Mouse (Mus musculus) adrenal gland, postnatal 10 days (tissue): ENCODE results near the gene H6pd. TPM values are rescaled to one million over a fixed set of nuclear protein-coding genes. Genes with fewer than 3 reads are reported as not detected.
"Not testable (repeated sequence)": the region's sequence is repeated elsewhere in the genome, so short reads cannot be mapped to it uniquely, and the experiment has no call there.

Experiments
- DNase-seq: peaks from one replicate; pipeline ENCODE4 v3.0.0; 2021; ENCODE audit warnings: mixed read lengths
- long read RNA-seq, 2 experiments: library from polyadenylated mRNA; stranded (forward); transcript quantifications; one replicate each; pipeline ENCODE4 v2.0.0; 2021
- total RNA-seq, 2 experiments: library from RNA; stranded (reverse); gene quantifications; 2 replicates each; pipeline ENCODE4 v1.2.3; 2021

Gene H6pd
- total RNA-seq: 100 to 1,000 TPM; 102 to 133 TPM
- long read RNA-seq, experiment 1, full-length matches to known transcripts: 9 of 57 reads
- long read RNA-seq, experiment 1, partial matches to known transcripts: 5 of 57 reads
- long read RNA-seq, experiment 1, other reads (novel, unspliced or antisense): 43 of 57 reads
- long read RNA-seq, experiment 2, full-length matches to known transcripts: 29 of 54 reads
- long read RNA-seq, experiment 2, partial matches to known transcripts: 2 of 54 reads
- long read RNA-seq, experiment 2, other reads (novel, unspliced or antisense): 23 of 54 reads

DNA sequence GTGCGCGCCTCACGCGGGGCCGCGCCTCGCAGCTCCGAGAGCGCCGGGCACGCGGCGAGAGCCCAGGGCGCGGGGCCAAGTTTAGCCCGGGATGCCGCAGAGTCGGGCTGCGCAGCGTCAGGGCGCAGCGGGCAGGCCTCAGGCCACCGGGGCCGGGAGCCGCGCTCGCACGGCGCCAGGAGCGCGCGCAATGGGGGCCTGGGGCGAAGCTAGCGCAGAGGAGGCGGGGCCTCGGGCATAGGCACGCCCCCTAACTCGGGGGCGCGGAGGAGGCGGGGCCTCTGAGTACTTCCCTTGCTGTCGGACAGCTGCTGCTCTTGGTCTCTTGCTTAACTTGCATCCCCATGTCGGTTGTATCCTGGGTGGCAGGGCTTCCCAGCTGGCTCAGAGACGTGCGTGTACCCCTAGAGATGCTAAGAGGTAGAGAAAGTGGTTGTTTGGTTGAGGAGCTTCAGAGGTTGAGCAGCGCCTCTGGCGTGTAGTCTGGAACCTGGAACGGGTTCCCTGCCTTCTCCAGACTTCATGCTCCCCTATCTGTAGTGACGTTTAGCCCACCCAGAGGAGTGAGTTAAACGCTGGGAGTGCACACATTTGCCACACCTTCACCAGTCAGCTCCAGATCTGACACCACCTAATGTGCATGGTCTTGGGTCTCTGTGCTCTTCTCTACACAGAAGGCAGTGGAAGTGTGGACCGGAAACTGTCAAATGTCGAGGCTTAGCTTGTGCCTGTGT, at the start of gene H6pd:
Gene H6pd (minus strand): TSS at position 171 of the 734 bp plus-strand sequence.
- peak; percentile 96 for DNase-seq

DNA sequence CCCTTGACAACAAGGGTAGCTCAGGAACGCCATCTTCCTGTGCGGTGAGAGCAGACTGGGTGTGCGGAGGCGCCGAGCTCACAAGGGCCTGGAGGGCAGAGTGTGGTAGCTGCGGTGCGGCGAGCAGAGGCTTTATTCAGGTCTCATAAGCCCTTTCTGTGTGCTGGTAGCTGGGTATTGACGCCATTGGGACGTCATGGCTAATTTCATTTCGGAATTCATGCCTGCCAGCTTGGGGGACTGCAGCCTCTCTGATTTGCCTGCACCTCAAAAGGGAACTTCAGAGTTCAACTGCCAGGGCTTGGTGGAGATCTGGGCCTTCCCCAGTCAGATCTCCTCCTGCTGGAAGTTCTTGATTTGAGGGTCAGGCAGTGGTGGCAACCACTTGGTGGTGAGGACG, 48.9 kb upstream of the H6pd start:
- no peak for DNase-seq

DNA sequence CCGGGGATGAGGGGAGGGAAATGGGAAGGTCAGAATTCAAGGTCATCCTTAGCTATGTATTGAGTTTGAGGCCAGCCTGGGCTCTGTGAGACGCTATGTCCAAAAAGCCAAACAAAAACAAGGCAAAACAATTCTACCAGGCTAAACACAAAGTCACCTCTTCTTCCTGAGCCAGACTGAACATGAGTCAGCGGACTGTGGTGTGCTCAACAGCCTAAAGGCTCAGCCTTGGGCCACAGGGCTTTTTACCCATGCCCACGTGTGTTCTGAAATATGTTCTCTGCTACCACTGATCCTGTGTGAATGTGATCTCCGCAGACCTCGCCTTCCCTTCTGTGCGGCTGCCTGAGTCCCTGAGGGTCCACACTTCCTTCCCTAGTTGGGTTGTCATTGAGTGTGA, 47.3 kb upstream of the H6pd start:
- no peak for DNase-seq

DNA sequence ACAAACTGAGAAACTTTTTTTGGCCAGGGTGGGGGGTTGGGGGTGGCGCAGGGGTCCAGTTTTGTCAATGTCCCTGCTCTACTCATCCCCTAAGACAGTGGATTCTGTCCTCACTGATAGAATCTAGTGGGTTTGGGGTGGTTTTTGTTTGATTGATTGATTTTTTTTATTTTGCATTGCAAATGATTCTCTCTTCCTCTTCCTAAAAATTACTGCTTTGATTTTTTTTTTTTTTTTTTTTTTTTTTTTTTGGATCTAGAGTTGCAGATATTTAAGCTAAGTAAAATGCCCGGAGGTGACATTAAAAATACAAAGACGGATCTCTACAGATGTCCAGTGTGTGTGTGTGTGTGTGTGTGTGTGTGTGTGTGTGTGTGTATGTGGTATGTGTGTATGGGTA, 43.6 kb upstream of the H6pd start:
- no peak for DNase-seq

DNA sequence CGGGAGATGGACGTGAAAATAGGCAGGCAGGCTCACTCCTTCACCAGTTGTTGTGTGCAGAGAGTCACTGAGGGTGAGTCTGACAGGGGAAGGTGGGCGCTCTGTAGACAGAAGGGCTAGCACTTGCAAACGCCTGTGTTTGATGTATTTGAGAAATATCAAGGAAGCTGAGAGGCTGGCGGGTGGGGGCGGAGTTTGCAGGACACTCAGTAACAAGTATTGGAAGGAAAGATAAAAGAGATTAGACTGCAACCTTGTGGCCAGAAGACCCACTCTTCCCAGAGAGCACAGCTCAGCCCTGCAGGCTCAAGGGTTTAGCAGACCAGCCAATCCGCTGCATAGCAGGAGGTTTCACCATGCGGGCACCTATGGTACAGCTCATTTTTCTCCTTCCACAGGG, 42.7 kb upstream of the H6pd start:
- DNase-seq: no peak

DNA sequence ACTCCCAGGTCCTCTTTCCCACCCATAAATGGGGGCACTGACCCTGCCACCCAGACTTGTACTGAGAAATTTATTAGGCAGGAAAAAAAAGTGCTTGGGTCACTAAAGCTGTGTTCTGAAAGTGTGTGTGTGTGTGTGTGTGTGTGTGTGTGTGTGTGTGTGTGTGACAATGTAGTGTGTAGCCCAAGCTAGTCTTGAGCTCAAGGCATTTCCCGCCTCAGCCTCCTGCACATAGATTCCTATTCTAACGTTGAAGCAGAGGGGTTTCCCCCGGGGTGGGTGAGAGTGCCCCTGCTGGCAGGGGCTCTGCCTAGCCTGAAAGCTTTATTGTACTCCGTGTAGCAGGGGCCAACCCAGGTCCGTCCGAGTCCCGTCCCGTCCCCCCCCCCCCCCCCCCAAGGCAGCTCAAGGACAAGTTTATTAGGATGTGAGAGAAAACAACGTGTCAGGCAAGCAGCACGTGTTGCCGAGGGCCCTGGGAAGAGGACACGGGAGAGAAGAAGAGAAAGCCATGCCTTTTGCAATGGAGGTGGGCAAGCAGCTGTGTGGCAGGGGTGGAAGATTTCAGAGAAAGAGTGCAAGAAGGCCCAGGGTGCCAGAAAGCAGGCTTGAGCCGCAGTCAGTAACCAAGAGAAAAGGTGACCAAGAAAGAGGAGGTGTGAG, 40.9 kb upstream of the H6pd start:
- DNase-seq: no peak

DNA sequence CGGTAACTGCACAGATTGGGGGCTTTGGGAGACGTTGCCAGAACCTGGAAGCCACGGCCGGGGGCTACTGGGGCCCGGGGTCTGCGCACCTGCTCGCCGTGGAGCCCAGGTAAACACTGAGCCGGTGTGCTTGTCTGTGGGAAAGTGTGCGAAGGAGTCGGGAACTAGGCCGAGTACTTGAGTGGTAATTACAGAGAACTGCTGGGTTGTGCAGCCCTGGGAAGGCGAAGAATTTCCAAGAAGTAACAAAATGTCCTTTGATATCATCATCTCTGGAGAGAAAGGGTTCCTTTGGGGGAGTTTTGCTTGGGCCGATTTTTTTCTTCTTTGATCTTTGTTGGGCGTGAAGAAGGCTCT, 40.3 kb upstream of the H6pd start:
- DNase-seq: no peak

DNA sequence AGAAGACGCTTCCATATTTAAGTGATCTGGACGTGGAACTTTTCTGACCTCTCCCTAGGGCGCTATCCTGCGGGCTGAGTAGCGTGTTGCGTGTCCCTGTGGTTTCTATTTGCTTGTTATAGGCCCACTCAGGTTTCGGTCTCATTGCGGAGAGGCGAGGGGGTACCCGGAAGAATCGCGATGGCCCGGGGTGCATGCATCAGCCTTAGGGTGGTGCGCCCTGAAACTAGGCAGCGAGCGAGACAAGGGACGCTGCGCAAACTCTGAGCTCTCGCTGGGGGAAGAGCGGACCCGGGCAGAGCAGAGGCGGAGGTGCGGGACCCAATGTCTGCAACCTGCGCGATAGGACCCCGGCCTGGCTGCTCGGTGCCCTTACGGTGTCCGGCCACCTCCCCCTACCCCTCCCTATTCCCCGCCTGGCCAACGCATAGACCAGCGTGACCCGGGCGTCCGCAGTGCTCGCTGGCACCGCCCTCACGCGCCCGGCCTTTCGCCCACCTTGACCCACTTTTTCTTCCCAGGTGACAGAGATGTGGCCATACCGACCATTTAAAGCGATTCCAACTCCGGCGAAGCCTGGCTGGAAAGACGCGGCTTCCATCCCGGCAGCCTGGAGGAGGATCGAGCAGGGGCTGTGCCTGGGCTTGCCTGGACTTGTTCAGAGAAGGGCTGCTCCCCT, 39.8 kb upstream of the H6pd start:
- no peak for DNase-seq

DNA sequence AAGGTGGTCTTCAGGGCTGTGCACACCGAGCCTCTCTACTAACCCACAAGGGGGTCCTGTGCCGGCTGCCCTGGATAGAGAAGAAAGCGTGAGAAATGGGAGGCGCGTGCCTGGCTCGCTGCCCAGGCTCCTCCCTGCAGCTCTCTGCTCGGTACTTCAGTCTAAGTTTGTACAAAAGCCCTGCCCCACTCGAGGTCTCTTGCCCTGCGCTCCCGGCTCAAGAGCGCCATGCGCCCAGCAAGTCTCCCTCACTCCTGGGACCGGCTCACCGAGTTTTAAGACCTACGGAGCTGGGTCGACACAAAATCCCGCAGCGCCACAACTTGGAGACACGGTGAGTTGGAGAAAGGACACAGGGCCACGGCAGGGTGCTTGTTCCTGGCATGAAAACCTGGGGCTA, 39.2 kb upstream of the H6pd start:
- peak; percentile 77 for DNase-seq

DNA sequence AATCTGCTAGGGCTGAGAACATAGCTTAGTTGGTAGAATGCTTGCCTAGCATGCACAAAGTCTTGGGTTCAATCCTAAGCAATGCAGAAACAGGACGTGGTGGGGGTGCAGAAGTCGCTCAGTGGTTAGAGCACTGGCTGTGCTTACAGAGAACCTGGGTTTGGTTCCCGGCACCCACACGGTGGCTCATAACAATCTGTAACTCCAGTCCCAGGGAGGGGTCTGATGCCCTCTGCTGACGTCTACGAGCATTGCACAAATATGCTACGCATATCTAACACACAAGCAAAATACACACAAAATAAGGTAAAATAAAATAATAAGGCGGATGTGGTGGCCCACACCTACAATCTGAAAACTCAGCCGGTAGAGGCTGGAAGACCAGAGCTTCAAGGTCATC, 34.8 kb upstream of the H6pd start:
- no peak for DNase-seq

DNA sequence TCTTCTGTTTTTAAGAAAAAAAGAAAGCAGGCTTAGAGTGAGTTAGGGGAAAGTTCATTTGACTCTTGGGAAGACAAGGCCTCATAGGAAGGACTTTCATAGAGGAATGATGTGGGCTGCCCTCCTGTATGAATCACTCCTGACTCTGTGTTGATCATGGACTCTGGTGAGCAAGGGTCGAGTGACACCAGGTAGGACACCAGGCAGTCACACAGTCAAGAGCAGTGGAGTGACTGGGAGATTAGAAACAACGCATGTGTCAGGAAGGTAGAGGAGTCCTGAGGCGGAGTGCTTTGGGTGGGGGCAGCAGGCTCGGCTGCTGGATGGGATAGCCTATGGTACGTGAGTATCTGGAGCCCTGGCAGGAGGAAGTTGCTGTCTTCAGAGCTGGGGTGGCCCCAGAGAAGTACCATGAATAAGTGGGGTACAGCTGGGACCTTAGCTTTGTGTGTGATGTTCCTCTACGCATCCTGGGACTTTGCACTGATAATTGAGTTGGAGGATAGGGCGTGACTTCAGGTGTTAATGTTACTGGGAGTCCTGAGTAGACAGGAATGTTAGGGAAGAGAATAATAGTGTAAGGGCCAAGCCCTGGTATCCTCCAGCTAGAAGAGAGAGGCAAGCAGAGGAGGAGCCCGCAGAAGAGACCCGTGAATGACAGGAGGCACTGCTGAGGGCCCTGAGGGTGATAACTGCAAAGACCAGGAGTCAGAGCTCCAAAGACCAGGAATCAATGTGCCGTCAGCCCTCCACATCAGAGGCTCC, 32.7 kb upstream of the H6pd start:
- DNase-seq: no peak

DNA sequence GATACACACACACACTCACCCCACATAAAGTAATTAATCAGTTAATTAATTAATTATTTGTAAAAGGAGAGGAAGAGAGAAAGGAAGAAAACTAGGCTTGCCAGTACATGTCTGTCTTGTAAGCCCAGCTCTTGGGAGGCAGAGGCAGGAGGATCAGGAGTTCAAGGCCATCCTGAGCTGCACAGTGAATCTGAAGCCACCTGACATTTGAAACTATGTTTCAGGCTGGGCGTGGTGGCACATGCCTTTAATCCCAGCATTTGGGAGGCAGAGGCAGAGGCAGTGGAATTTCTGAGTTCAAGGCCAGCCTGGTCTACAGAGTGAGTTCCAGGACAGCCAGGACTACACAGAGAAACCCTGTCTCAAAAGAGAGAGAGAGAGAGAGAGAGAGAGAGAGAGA, 32.0 kb upstream of the H6pd start:
- DNase-seq: not testable (repeated sequence)

DNA sequence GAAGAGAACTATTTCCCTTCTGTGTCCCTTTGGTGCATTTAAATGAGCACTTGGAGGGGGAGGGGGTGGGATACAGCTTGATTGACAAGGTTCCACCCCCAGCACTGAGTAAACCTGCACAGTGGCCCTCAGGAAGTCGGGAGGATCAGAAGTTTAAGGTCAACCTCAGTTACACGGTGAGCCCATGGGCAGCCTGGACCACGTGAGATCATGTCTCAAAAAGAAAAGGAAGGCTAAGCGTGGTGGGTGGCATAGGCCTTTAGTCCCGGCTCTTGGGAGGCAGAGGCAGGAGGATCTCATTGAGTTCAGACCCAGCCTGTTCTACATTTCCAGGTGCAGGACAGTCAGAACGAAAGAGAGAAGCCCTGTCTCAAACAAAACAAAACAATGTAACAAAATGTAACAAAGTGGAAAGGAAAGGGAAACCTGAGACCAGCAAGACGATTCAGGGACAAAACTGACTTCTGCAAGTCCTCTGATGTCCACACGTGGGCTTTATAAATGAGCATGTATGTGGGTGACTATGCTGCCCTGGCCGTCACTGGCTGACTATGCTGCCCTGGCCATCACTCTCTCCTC, 31.3 kb upstream of the H6pd start:
- no peak for DNase-seq

DNA sequence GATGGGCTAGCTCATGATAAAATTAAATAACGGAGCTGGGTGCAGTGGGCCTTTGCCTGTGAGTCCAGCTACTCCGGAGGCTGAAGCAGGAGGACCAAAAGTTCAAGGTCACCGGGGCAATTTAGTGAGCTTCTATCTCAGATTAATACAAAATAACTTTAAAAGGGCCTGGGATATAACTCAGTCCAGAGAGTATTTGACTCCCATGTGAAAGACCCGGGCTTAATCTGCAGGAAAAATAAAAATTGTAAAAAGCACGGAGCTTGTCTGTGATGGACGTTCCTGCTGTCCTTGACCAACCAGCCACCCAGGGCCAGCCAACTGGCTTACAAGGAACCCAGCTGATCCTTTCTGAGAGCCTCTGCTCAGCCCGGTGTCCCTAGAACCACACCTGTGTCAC, 29.7 kb upstream of the H6pd start:
- no peak for DNase-seq

DNA sequence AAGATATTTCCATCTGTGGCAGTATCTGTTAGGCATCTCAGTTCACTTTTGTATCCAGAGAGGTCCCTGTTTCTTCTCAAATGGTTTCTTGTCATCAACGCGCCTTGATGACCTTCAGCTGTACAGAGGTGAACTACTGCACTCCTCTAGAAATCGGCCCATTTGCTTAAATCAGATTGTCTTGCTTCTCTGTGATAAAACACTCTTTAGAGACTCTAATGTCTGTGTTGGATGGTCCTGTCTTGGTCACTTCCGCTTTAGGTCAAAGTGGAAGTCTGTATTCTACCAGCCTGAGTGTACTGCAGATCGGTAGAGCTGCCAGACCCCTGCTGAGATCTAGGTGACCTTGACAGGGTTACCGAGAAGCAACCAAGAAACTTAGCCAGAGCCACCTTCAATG, 27.3 kb upstream of the H6pd start:
- DNase-seq: no peak

DNA sequence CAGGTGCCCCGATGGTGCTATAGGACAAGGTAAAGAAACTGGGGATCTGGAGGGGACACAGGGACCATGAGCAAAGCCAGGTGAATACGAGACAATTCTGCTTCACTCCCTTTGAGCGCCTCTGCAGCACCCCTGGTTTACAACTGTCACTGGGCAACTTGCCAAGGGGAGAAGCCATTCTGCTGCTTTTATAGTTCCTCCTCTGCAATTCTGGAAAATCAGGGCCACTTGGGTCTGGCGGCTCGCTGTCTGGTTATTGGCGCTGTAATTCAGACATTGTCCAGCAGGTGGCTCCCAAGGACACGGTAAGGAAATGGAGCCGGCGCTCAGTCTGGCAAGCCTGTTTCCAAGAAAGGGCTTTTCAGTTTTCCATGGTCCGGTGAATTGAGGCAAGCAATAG, 26.5 kb upstream of the H6pd start:
- DNase-seq: peak; percentile 93

DNA sequence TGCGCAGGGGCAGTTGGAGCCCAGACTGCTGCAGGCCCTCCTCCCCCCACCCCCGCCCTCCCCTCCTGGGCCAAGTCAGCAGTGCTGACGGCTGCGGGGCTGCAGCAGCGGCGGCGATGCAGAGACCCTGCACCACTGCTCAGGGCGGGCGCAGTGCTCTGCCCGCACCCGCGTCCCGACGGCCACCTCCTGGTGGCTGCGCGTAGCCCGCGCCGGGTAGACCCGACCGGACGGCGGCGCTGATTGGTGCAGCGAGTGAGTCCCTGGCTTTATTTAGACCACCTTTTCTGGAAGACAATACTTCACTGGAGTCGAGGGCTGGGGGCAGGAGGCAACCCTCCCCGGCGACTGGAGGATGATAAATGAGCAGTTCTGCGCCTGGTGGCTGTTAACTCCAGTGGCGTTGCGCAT, 24.4 kb upstream of the H6pd start:
- no peak for DNase-seq

DNA sequence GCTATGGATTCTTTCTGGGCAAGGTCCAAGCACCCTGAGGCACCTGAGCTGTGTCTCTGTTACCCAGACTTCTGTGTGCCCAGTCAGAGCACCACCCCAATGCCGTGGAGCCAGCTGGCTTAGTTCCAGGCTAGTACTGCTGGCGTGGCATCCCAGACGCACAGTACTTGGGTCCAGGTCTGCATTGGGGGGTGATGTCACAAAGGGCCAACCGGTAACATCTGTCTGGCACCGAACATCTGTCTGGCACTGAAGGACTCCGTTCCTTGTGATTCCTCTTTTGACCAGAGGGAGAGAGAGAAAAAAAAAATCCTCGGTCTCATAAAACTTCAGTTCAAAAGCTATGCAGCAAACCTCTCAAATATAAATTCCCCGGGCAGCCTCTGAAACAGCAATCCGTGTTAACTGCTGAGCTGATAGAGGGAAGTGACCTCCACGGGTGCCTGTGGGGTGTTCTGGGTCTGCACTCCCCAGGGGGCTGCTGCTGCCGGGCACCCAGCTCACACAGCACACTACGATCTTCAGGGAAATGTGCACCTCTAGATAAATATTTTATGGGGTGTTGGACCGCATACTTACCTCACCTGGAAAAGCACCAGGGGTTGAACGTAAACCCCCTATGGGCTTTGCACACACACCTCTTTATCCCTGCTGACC, 22.5 kb upstream of the H6pd start:
- peak; percentile 70 for DNase-seq

DNA sequence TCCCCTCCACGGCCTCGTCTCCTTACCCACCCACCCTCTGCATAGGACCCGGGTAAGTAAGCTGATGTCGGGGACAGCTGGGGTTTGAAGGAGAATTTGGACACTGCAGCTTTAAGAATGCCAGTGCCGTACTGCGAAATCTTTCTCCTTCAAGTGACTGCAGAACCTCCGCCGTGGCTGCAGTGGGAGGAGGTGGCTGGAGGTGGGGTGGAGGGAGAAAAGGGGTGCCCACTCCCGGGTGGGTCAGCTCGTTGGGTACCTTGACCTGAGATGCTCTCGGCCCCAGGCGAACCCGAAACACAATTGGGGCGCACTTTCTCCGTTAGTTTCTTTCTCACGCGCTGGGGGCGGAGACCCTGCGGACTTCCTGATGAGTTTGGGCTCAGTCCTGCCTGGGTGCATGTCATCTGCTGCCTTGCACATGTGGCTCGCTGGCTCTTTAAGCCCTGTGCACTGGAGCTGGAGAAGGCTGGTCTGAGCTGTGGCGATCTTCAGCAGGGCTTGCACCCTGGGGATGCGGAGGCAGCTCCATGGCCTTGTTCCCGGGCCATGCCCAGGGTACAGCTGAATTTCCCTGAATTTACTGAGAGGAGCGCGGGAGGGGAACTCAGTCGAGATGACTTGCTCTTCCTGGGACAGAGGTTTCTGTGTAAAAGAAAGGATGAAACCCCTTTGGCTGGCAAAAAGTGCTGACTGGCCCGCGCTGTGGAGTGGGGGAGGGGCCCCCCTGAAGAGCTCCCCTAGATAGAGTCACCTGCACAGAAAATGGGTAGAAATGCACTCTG, 21.8 kb upstream of the H6pd start:
- DNase-seq: peak; percentile 50

DNA sequence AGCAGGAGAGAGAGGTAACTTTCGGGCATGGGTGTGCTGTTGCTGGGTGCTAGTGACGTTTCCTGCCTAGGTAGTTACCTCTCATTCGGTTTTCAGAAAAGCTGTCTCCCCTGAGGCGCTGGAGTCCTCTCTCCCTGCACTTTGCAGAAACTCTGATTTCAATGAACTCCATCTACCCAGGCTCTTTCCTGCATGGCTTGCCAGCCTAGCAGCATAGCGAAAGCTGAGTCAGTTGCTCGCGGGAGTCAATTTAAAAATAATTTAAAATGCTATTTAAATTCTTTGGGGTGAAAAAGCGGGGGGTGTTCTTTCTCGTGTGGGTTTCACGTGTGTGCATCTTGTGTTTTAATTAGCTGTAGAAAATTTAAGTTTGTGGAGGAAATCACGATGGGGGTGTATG, 21.1 kb upstream of the H6pd start:
- no peak for DNase-seq

DNA sequence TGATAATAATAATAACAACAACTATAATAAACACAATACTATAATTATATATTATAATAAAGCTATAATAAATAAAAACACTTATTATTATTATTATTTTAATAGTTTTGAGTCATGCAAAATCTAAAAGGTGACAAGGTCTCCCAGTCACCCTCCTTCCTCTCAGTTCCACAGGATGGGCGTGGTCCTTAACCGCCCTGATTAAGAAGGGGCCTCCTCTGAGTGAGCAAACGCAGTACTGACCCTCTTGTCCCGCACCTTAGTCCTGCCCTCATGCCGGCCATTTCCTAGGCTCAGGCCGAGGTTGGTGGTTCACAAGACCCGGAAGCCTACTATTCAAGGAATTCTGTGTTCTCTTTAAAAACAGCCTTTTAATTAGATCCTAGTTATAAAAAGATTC, 14.7 kb upstream of the H6pd start:
- DNase-seq: no peak
